In genomic region chr17:13240807-13241727, GRCm38 (mm10) we compare ENCODE assay signal across 20 mouse cellular contexts. TPM values are rescaled to one million over a fixed set of nuclear protein-coding genes. Genes with fewer than 3 reads are reported as not detected.
A peak's percentile ranks its signal among the peaks of the same experiment; 100 is the strongest.
DNase-seq lines count a peak whose midpoint lies in the region; ATAC-seq and TF ChIP-seq lines count a peak whose summit lies in the region.
"Not testable (repeated sequence)": the region's sequence is repeated elsewhere in the genome, so short reads cannot be mapped to it uniquely, and the experiment has no call there.
"Had no signal": no experiment of that assay in that cellular context is flagged by ENCODE, and none has a peak within 500 bp of the region (broad histone marks: within the 10 kb centered on the region; RNA-seq: fewer than 3 reads in every experiment).

No protein-coding gene starts in this region.

- peaks cover 41% of the 10 kb centered on the region for H3K9me3 ChIP-seq in limb, embryonic 13.5 days
- H3K9me3 ChIP-seq in midbrain, postnatal 0 days (ENCODE audit: low read length): peaks cover 28% of the 10 kb centered on the region
- H3K9me3 ChIP-seq in stomach, embryonic 16.5 days (replicated peaks; ENCODE audit: control insufficient read depth, low read length): not testable (repeated sequence)

- not testable (repeated sequence) for H3K36me3 ChIP-seq in limb, embryonic 13.5 days; midbrain, postnatal 0 days (ENCODE audit: insufficient read depth, low read length); stomach, embryonic 16.5 days (ENCODE audit: control insufficient read depth, insufficient read depth, low read length)

- 87% methylated on average over 7 of the region's 13 CpGs for WGBS in limb, embryonic 13.5 days
- WGBS in midbrain, postnatal 0 days: 89% methylated on average over 7 of the region's 13 CpGs
- WGBS in stomach, embryonic 16.5 days: 86% methylated on average over 7 of the region's 13 CpGs

- not testable (repeated sequence) for DNase-seq in midbrain, postnatal 0 days (ENCODE audit: low spot score)

- not testable (repeated sequence) for H3K27me3 ChIP-seq in limb, embryonic 13.5 days; midbrain, postnatal 0 days (ENCODE audit: insufficient read depth, low read length); stomach, embryonic 16.5 days (ENCODE audit: control insufficient read depth, insufficient read depth, low read length)

- not testable (repeated sequence) for H3K4me1 ChIP-seq in limb, embryonic 13.5 days; midbrain, postnatal 0 days (ENCODE audit: insufficient read depth, low read length); stomach, embryonic 16.5 days (ENCODE audit: control insufficient read depth, insufficient read depth, low read length)

- H3K9ac ChIP-seq in limb, embryonic 13.5 days; midbrain, postnatal 0 days (replicated peaks; ENCODE audit: low read length, poor library complexity, severe bottlenecking); stomach, embryonic 16.5 days (ENCODE audit: low read length): not testable (repeated sequence)

- not testable (repeated sequence) for TF ChIP-seq CTCF in midbrain, postnatal 0 days (IDR thresholded peaks at IDR 0.05)

- peak; percentile 61 for ATAC-seq in activated CD4-positive, CD25-positive, alpha-beta regulatory T cell, adult 4 months
- peak; percentile 41; the same call in 1 of the 2 replicates for ATAC-seq in erythroid progenitor cell, adult 5-6 weeks (replicated peaks; ENCODE audit: low FRiP score, poor library complexity, severe bottlenecking)
- peak; percentile 63 for ATAC-seq in hematopoietic stem cell, adult 5-6 weeks (replicated peaks in 1 of 2; ENCODE audit: insufficient read depth in 1 of 2, low FRiP score in 2 of 2, low TSS enrichment in 1 of 2, low read depth in 1 of 2, poor library complexity in 2 of 2, severe bottlenecking in 2 of 2)
- ATAC-seq in inflammation-experienced regulatory T-cells, adult 6 months: peak; percentile 35
- 0 out of 2 replicates have a peak, but pooled peaks have one; percentile 42 for ATAC-seq in limb, embryonic 13.5 days (ENCODE audit: low FRiP score, low read depth)
- peak; percentile 86 for ATAC-seq in megakaryocyte, adult 5-6 weeks (ENCODE audit: poor library complexity, severe bottlenecking)
- peak; percentile 44; the same call in 1 of the 2 replicates for ATAC-seq in midbrain, postnatal 0 days (ENCODE audit: low FRiP score)
- peak; percentile 54; the same call in 1 of the 2 replicates for ATAC-seq in stomach, embryonic 16.5 days (ENCODE audit: insufficient read depth, low FRiP score)

- not testable (repeated sequence) for H3K4me2 ChIP-seq in limb, embryonic 13.5 days (replicated peaks); midbrain, postnatal 0 days (ENCODE audit: low read depth, low read length, poor library complexity, severe bottlenecking); stomach, embryonic 16.5 days (ENCODE audit: low read depth, low read length)

- not testable (repeated sequence) for H3K4me3 ChIP-seq in limb, embryonic 13.5 days; midbrain, postnatal 0 days (ENCODE audit: low read depth, low read length); stomach, embryonic 16.5 days (replicated peaks; ENCODE audit: low read length)

- not testable (repeated sequence) for H3K27ac ChIP-seq in limb, embryonic 13.5 days; midbrain, postnatal 0 days (ENCODE audit: low read depth, low read length); stomach, embryonic 16.5 days (ENCODE audit: low read length)

RNA-seq across cellular contexts. Expression of gene Smok2b, which starts 11.0 kb away (rescaled TPM):
- polyA plus RNA-seq in activated CD4-positive, CD25-positive, alpha-beta regulatory T cell, adult 4 months (2017; shearing (Covaris generic)): under 1 TPM in 1 of 2 experiments, not detected in 1; 0.28 TPM
- not detected in 2 replicates for total RNA-seq in erythroid progenitor cell, adult 5-6 weeks (2015; ENCODE audit: low replicate concordance)
- not detected in 2 replicates for total RNA-seq in erythroid progenitor cell, adult 5-6 weeks (2017; ENCODE audit: low replicate concordance)
- total RNA-seq in hematopoietic stem cell, adult 5-6 weeks (2017): not detected in 2 replicates
- polyA plus RNA-seq in inflammation-experienced regulatory T-cells, adult 6 months (2017; shearing (Covaris generic)): not detected
- not detected in 2 replicates for polyA plus RNA-seq in limb, embryonic 13.5 days (2015; fragmentation: Nextera tagmentation; extraction: Ambion mirVana)
- total RNA-seq in megakaryocyte, adult 5-6 weeks (2015): not detected in 2 replicates
- total RNA-seq in megakaryocyte, adult 5-6 weeks (2017): not detected in 2 replicates
- not detected in 2 replicates for total RNA-seq in midbrain, postnatal 0 days (2014; rRNA removed)
- not detected in 2 replicates for polyA plus RNA-seq in midbrain, postnatal 0 days (2015; fragmentation: Nextera tagmentation; extraction: Ambion mirVana)
- not detected in 2 replicates for polyA plus RNA-seq in stomach, embryonic 16.5 days (2015; fragmentation: Nextera tagmentation; extraction: Ambion mirVana)
- total RNA-seq: adrenal gland, postnatal 10 days; gastrocnemius, adult 18-20 months; gastrocnemius, postnatal 4 days; heart, postnatal 4 days; layer of hippocampus, adult 2 months; layer of hippocampus, postnatal 36 days; left cerebral cortex, postnatal 14 days had no signal
- polyA plus RNA-seq: C2C12; forebrain, embryonic 11.5 days; heart, embryonic 10.5 days; lung, adult 2 months; midbrain, embryonic 15.5 days had no signal

RNA-seq across cellular contexts. Expression of gene Smok2a, which starts 20.1 kb away (rescaled TPM):
- not detected for polyA plus RNA-seq in activated CD4-positive, CD25-positive, alpha-beta regulatory T cell, adult 4 months (2017; shearing (Covaris generic))
- not detected in 2 replicates for total RNA-seq in erythroid progenitor cell, adult 5-6 weeks (2015; ENCODE audit: low replicate concordance)
- not detected in 2 replicates for total RNA-seq in erythroid progenitor cell, adult 5-6 weeks (2017; ENCODE audit: low replicate concordance)
- total RNA-seq in hematopoietic stem cell, adult 5-6 weeks (2017): not detected in 2 replicates
- polyA plus RNA-seq in inflammation-experienced regulatory T-cells, adult 6 months (2017; shearing (Covaris generic)): not detected
- polyA plus RNA-seq in limb, embryonic 13.5 days (2015; fragmentation: Nextera tagmentation; extraction: Ambion mirVana): not detected in 2 replicates
- not detected in 2 replicates for total RNA-seq in megakaryocyte, adult 5-6 weeks (2015)
- total RNA-seq in megakaryocyte, adult 5-6 weeks (2017): not detected in 2 replicates
- total RNA-seq in midbrain, postnatal 0 days (2014; rRNA removed): not detected in 2 replicates
- not detected in 2 replicates for polyA plus RNA-seq in midbrain, postnatal 0 days (2015; fragmentation: Nextera tagmentation; extraction: Ambion mirVana)
- not detected in 2 replicates for polyA plus RNA-seq in stomach, embryonic 16.5 days (2015; fragmentation: Nextera tagmentation; extraction: Ambion mirVana)
- total RNA-seq: adrenal gland, postnatal 10 days; gastrocnemius, adult 18-20 months; gastrocnemius, postnatal 4 days; heart, postnatal 4 days; layer of hippocampus, adult 2 months; layer of hippocampus, postnatal 36 days; left cerebral cortex, postnatal 14 days had no signal
- polyA plus RNA-seq: C2C12; forebrain, embryonic 11.5 days; heart, embryonic 10.5 days; lung, adult 2 months; midbrain, embryonic 15.5 days had no signal

Comparison
In these comparisons a context has a peak if more than half of its experiments do, and no peak if none do; other contexts are left out.
1. ATAC-seq: peak in every context shown above with its lines; median percentile 86 in megakaryocyte, adult 5-6 weeks; 63 in hematopoietic stem cell, adult 5-6 weeks; 61 in activated CD4-positive, CD25-positive, alpha-beta regulatory T cell, adult 4 months; 54 in stomach, embryonic 16.5 days; 44 in midbrain, postnatal 0 days; 42 in limb, embryonic 13.5 days; 41 in erythroid progenitor cell, adult 5-6 weeks; 35 in inflammation-experienced regulatory T-cells, adult 6 months.